9 mouse cellular contexts compared by ENCODE assay signal in the genomic region with DNA sequence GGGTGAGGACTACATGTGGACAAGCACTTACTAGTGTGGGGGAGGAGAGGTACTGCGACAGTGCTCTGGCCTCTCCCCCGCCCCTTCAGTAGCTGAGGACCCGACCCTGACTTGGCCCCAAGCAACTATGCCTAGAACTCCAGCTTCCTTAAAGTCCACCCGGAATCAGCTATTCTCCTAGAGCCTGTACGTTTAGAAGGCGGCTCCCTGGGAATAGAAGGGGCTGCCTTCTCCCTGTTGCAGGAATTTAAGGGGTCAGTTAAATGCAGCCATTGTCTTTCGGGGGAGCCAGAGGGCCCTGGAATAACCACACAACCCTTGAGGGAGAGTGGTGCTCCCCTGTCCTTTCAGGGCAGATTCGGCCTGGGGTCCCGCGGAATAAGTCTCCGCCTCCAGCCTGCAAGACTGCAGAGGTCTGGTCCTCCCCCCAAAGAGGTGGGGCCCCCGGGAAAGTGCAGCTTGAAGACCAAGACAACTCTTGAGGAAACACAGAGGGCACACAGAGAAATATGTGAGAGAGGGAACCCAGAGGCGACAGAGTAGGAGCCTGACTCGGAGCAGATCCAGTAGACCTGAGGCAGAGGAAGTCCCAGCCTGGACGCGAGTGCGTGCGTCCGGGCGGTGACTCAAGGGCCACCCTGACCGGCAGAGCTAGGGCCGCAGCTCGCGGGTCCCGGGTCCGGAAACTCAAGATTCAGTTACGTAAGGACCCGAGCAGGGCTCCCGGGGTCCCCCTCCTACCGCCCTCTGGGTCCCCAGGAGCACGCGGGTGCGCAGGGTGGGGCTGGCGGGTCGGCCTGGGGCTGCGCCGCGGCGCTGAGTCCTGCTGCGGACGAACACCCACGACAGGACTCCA. TPM values are rescaled to one million over a fixed set of nuclear protein-coding genes. Genes with fewer than 3 reads are reported as not detected.
DNase-seq lines count a peak whose midpoint lies in the region; ATAC-seq and TF ChIP-seq lines count a peak whose summit lies in the region.
"Had no signal": no experiment of that assay in that cellular context is flagged by ENCODE, and none has a peak within 500 bp of the region (broad histone marks: within the 10 kb centered on the region; RNA-seq: fewer than 3 reads in every experiment).

A gene (plus strand): TSS at position 621 of the 856 bp plus-strand sequence.

- peak; percentile 15; the same call in 1 of the 2 replicates for ATAC-seq in cerebellum, adult (ENCODE audit: insufficient number of reproducible peaks, low FRiP score, low TSS enrichment)
- peak; percentile 25 for ATAC-seq in hindbrain, embryonic 14.5 days (ENCODE audit: low FRiP score)
- peak; percentile 29 for ATAC-seq in midbrain, embryonic 15.5 days (replicated peaks)

- TF ChIP-seq POLR2A in thymus, adult 2 months (IDR thresholded peaks at IDR 0.05; ENCODE audit: control insufficient read depth, extremely low read depth, insufficient read depth, low read length, poor library complexity) = no peak

- H3K27ac ChIP-seq in gastrocnemius, adult 2 months = peak within 1 kb of the TSS; percentile 99
- no peak within 1 kb of the TSS for H3K27ac ChIP-seq in hindbrain, embryonic 14.5 days
- H3K27ac ChIP-seq in midbrain, embryonic 15.5 days = no peak within 1 kb of the TSS
- no peak within 1 kb of the TSS for H3K27ac ChIP-seq in thymus, adult 2 months (ENCODE audit: control insufficient read depth, insufficient read depth, low read length)

- intact Hi-C loops in gastrocnemius, adult 2 months (cut with DNase I) = no loop called here

- H3K27me3 ChIP-seq in hindbrain, embryonic 14.5 days (ENCODE audit: control insufficient read depth, insufficient read depth, low read length) = no peaks in the 10 kb centered on the region
- peaks cover 15% of the 10 kb centered on the region for H3K27me3 ChIP-seq in midbrain, embryonic 15.5 days (replicated peaks)
- H3K27me3 ChIP-seq in thymus, adult 2 months (ENCODE audit: control insufficient read depth, insufficient read depth, low read length) = no peaks in the 10 kb centered on the region

- WGBS in hindbrain, embryonic 14.5 days = under 1% methylated on average over 42 of the region's 42 CpGs
- WGBS in midbrain, embryonic 15.5 days = under 1% methylated on average over 42 of the region's 42 CpGs
- 3% methylated on average over 42 of the region's 42 CpGs for WGBS in thymus, adult 2 months

- H3K4me1 ChIP-seq in hindbrain, embryonic 14.5 days (replicated peaks; ENCODE audit: control insufficient read depth, insufficient read depth, low read length) = peaks cover 7% of the 10 kb centered on the region; the same call in 1 of the 2 replicates
- peaks cover 22% of the 10 kb centered on the region for H3K4me1 ChIP-seq in midbrain, embryonic 15.5 days
- H3K4me1 ChIP-seq in thymus, adult 2 months (replicated peaks; ENCODE audit: control insufficient read depth, insufficient read depth, low read length) = peaks cover 15% of the 10 kb centered on the region

- H3K4me3 ChIP-seq in gastrocnemius, adult 2 months = peak within 1 kb of the TSS; percentile 96
- H3K4me3 ChIP-seq in hindbrain, embryonic 14.5 days (replicated peaks; ENCODE audit: low read length) = peak within 1 kb of the TSS; percentile 51
- peak within 1 kb of the TSS; percentile 79 for H3K4me3 ChIP-seq in midbrain, embryonic 15.5 days
- peak within 1 kb of the TSS; percentile 81 for H3K4me3 ChIP-seq in thymus, adult 2 months (ENCODE audit: control insufficient read depth, insufficient read depth, low read length)

- no peaks in the 10 kb centered on the region for H3K9me3 ChIP-seq in hindbrain, embryonic 14.5 days (ENCODE audit: control insufficient read depth, low read length)
- H3K9me3 ChIP-seq in midbrain, embryonic 15.5 days = no peaks in the 10 kb centered on the region

- peak within 1 kb of the TSS; percentile 51 for H3K9ac ChIP-seq in hindbrain, embryonic 14.5 days
- peak within 1 kb of the TSS; percentile 54 for H3K9ac ChIP-seq in midbrain, embryonic 15.5 days

- no peaks in the 10 kb centered on the region for H3K36me3 ChIP-seq in hindbrain, embryonic 14.5 days (replicated peaks; ENCODE audit: control insufficient read depth, insufficient read depth)
- no peaks in the 10 kb centered on the region for H3K36me3 ChIP-seq in midbrain, embryonic 15.5 days (replicated peaks)
- H3K36me3 ChIP-seq in thymus, adult 2 months (ENCODE audit: control insufficient read depth, insufficient read depth, low read length) = no peaks in the 10 kb centered on the region

- no peak for TF ChIP-seq CTCF in gastrocnemius, adult 2 months (IDR thresholded peaks at IDR 0.05)
- TF ChIP-seq CTCF in thymus, adult 2 months (IDR thresholded peaks at IDR 0.05; ENCODE audit: borderline replicate concordance, control insufficient read depth, extremely low read depth, insufficient read depth, low read length, poor library complexity) = no peak

- peak within 1 kb of the TSS; percentile 99 for H3K4me2 ChIP-seq in hindbrain, embryonic 14.5 days (replicated peaks)
- H3K4me2 ChIP-seq in midbrain, embryonic 15.5 days = peak within 1 kb of the TSS; percentile 100

- DNase-seq in cerebellum, adult 11 months = no peak
- peak; percentile 45 for DNase-seq in c-Kit-positive CD71-positive TER-119-positive erythroid progenitor cells, embryonic 14.5 days (ENCODE audit: low spot score)
- DNase-seq in gastrocnemius, adult 2 months = peak; percentile 76
- DNase-seq in hindbrain, embryonic 14.5 days (ENCODE audit: low spot score) = no peak
- DNase-seq in liver = peak; percentile 82
- peak; percentile 51 for DNase-seq in thymus, adult 2 months

RNA-seq across cellular contexts. Expression of the gene that starts here (rescaled TPM):
- total RNA-seq in gastrocnemius, adult 2 months (2021) = under 1 TPM in 1 of 2 experiments, not detected in 1; 0.08 TPM
- polyA plus RNA-seq in hindbrain, embryonic 14.5 days (2014; fragmentation: Nextera tagmentation; extraction: Ambion mirVana) = not detected in 2 replicates
- 0.08 TPM in 1 of 2 replicates, not detected in the other for polyA plus RNA-seq in midbrain, embryonic 15.5 days (2015; fragmentation: Nextera tagmentation; extraction: Ambion mirVana)
- polyA plus RNA-seq in thymus, adult 2 months (2012; rRNA removed) = 0.07 and 0.10 TPM in 2 replicates
- total RNA-seq: left cerebral cortex, adult 18-20 months had no signal

Comparison
In these comparisons a context has a peak if more than half of its experiments do, and no peak if none do; other contexts are left out.
1. Peak in DNase-seq, H3K4me3 ChIP-seq and H3K27ac ChIP-seq in gastrocnemius, adult 2 months; RNA of the gene not detected or under 1 TPM.
2. Peak in ATAC-seq, H3K4me3 ChIP-seq, H3K9ac ChIP-seq and H3K4me2 ChIP-seq in hindbrain, embryonic 14.5 days; RNA of the gene not detected or under 1 TPM.
3. Peak in ATAC-seq, H3K4me3 ChIP-seq, H3K9ac ChIP-seq and H3K4me2 ChIP-seq in midbrain, embryonic 15.5 days; RNA of the gene not detected or under 1 TPM.
4. Peak in DNase-seq and H3K4me3 ChIP-seq in thymus, adult 2 months; RNA of the gene not detected or under 1 TPM.
5. DNase-seq: peak in c-Kit-positive CD71-positive TER-119-positive erythroid progenitor cells, embryonic 14.5 days (single experiment) and liver (single experiment); none in cerebellum, adult 11 months (single experiment) and hindbrain, embryonic 14.5 days (single experiment).
6. Peak in every context shown above with its lines, with median percentiles within 50 percentile points of each other: ATAC-seq and H3K4me3 ChIP-seq.